Mouse (Mus musculus): ENCODE data around the gene Trp53bp2.

Gene Trp53bp2

GRCm38 (mm10) chr1:182409401-182410173 is 615 bp downstream of the Trp53bp2 start:
- peak; percentile 3 for DNase-seq (ENCODE audit: low spot score)

GRCm38 (mm10) chr1:182412586-182413270 is 3.8 kb downstream of the Trp53bp2 start:
- DNase-seq (ENCODE audit: low spot score) = no peak

GRCm38 (mm10) chr1:182419481-182419880 is 10.5 kb downstream of the Trp53bp2 start:
- DNase-seq (ENCODE audit: low spot score) = no peak

GRCm38 (mm10) chr1:182424274-182424673 is 15.3 kb downstream of the Trp53bp2 start:
- DNase-seq (ENCODE audit: low spot score) = no peak

GRCm38 (mm10) chr1:182425176-182425575 is 16.2 kb downstream of the Trp53bp2 start:
- no peak for DNase-seq (ENCODE audit: low spot score)

- DNase-seq (ENCODE audit: low spot score) = no peak
These were observed 17.5 kb downstream of the Trp53bp2 start for GRCm38 (mm10) chr1:182426444-182426843.

- DNase-seq (ENCODE audit: low spot score) = no peak
These were observed 18.5 kb downstream of the Trp53bp2 start for GRCm38 (mm10) chr1:182427426-182427825.

GRCm38 (mm10) chr1:182429826-182430225 is 20.9 kb downstream of the Trp53bp2 start:
- no peak for DNase-seq (ENCODE audit: low spot score)

GRCm38 (mm10) chr1:182430676-182431075 is 21.7 kb downstream of the Trp53bp2 start:
- DNase-seq (ENCODE audit: low spot score) = no peak

- DNase-seq (ENCODE audit: low spot score) = no peak
These were observed 23.1 kb downstream of the Trp53bp2 start for GRCm38 (mm10) chr1:182432059-182432458.

- no peak for DNase-seq (ENCODE audit: low spot score)
These were observed 27.8 kb downstream of the Trp53bp2 start for GRCm38 (mm10) chr1:182436746-182437145.

- DNase-seq (ENCODE audit: low spot score) = no peak
These were observed 30.7 kb downstream of the Trp53bp2 start for GRCm38 (mm10) chr1:182439546-182440222.

- DNase-seq (ENCODE audit: low spot score) = no peak
These were observed 33.0 kb downstream of the Trp53bp2 start for GRCm38 (mm10) chr1:182441791-182442473.

GRCm38 (mm10) chr1:182444116-182444515 is 35.1 kb downstream of the Trp53bp2 start:
- no peak for DNase-seq (ENCODE audit: low spot score)

GRCm38 (mm10) chr1:182448276-182449035 is 39.5 kb downstream of the Trp53bp2 start:
- no peak for DNase-seq (ENCODE audit: low spot score)

GRCm38 (mm10) chr1:182452473-182452872 is 43.5 kb downstream of the Trp53bp2 start:
- no peak for DNase-seq (ENCODE audit: low spot score)

GRCm38 (mm10) chr1:182455080-182455479 is 46.1 kb downstream of the Trp53bp2 start:
- DNase-seq (ENCODE audit: low spot score) = no peak

GRCm38 (mm10) chr1:182458556-182458955 is 49.6 kb downstream of the Trp53bp2 start:
- no peak for DNase-seq (ENCODE audit: low spot score)

- no peak for DNase-seq (ENCODE audit: low spot score)
These were observed 50.5 kb downstream of the Trp53bp2 start for GRCm38 (mm10) chr1:182459436-182459835.

- DNase-seq (ENCODE audit: low spot score) = no peak
These were observed 51.6 kb downstream of the Trp53bp2 start for GRCm38 (mm10) chr1:182460291-182461244.
